Mouse (Mus musculus) neural tube, embryonic 15.5 days (tissue): ENCODE measurements around the gene Erich4. TPM values are rescaled to one million over a fixed set of nuclear protein-coding genes. Genes with fewer than 3 reads are reported as not detected.
A peak's percentile ranks its signal among the peaks of the same experiment; 100 is the strongest.

Experiments
- ATAC-seq: fragments of 200-750 bp; cut with Nextera tagmentation; 2 replicates; pipeline ENCODE4 v1.8.0; 2017; ENCODE audit warnings: mild to moderate bottlenecking, moderate TSS enrichment, moderate library complexity; ENCODE audit not compliant: low FRiP score
- H3K27ac ChIP-seq: fragments of 300-500 bp; sonication (generic); replicated peaks from 2 replicates; pipeline ENCODE4 v1.5.1; 2015; ENCODE audit warnings: mild to moderate bottlenecking, inconsistent platforms
- H3K27me3 ChIP-seq: fragments of 300-500 bp; sonication (generic); replicated peaks from 2 replicates; pipeline ENCODE4 v1.6.1; 2015; ENCODE audit warnings: inconsistent platforms
- H3K36me3 ChIP-seq: fragments of 300-500 bp; sonication (generic); 2 replicates; pipeline ENCODE4 v1.6.1; 2015; ENCODE audit warnings: inconsistent platforms
- H3K4me1 ChIP-seq: fragments of 300-500 bp; sonication (generic); 2 replicates; pipeline ENCODE4 v1.6.1; 2015; ENCODE audit warnings: inconsistent platforms
- H3K4me2 ChIP-seq: fragments of 300-500 bp; sonication (generic); 2 replicates; pipeline ENCODE4 v1.6.1; 2015; ENCODE audit warnings: inconsistent platforms, mild to moderate bottlenecking, moderate library complexity
- H3K4me3 ChIP-seq: fragments of 300-500 bp; sonication (generic); replicated peaks from 2 replicates; pipeline ENCODE4 v1.5.1; 2015; ENCODE audit warnings: mild to moderate bottlenecking, inconsistent platforms
- H3K9ac ChIP-seq: fragments of 300-500 bp; sonication (generic); replicated peaks from 2 replicates; pipeline ENCODE4 v1.6.1; 2015; ENCODE audit warnings: mild to moderate bottlenecking, inconsistent platforms
- H3K9me3 ChIP-seq: fragments of 300-500 bp; sonication (generic); replicated peaks from 2 replicates; pipeline ENCODE4 v1.6.1; 2016; ENCODE audit warnings: inconsistent platforms
- WGBS: fragments of 180-500 bp; shearing (Covaris S2); methylation state at CpG from one replicate; pipeline ENCODE4 v1.1.7; 2015; ENCODE audit warnings: mixed read lengths; 5-methylcytosine and 5-hydroxymethylcytosine counted together
- polyA plus RNA-seq: library from polyadenylated mRNA; unstranded; fragments of >200 nt; fragmentation: Nextera tagmentation; extraction: Ambion mirVana; gene quantifications from 2 replicates; pipeline ENCODE4 v1.2.1, GENCODE M21; 2015

Gene Erich4
- polyA plus RNA-seq, 1 experiment from 2014 or later: not detected

- H3K4me2 ChIP-seq: peak overlapping the region; percentile 72
- H3K9me3 ChIP-seq: no peaks in the 10 kb centered on the region
- H3K36me3 ChIP-seq: peaks cover 41% of the 10 kb centered on the region
- peak overlapping the region; percentile 81 for H3K4me3 ChIP-seq
- 91% methylated on average over 5 of the region's 5 CpGs for WGBS
- H3K9ac ChIP-seq: no peak overlapping the region
- no peaks in the 10 kb centered on the region for H3K27me3 ChIP-seq
- H3K4me1 ChIP-seq: peaks cover 12% of the 10 kb centered on the region
- no peak for ATAC-seq
- no peak overlapping the region for H3K27ac ChIP-seq
These were observed 4.4 kb upstream of the Erich4 start for GRCm38 (mm10) chr7:25620101-25620500.

GRCm38 (mm10) chr7:25619722-25619991, 4.0 kb upstream of the Erich4 start:
- ATAC-seq: no peak
- Histone ChIP-seq H3K4me3 (peak overlapping the region; percentile 81), H3K27me3 (no peaks in the 10 kb centered on the region), H3K36me3 (peaks cover 40% of the 10 kb centered on the region), H3K4me1 (peaks cover 12% of the 10 kb centered on the region), H3K9ac (peak overlapping the region; percentile 62), H3K4me2 (peak overlapping the region; percentile 72), H3K27ac (peak overlapping the region; percentile 78), H3K9me3 (no peaks in the 10 kb centered on the region)
- WGBS: 21% methylated on average over 5 of the region's 5 CpGs

GRCm38 (mm10) chr7:25618865-25619721, 3.4 kb upstream of the Erich4 start, which contains the start of gene Dmac2:
Dmac2 (plus strand) TSS chr7:25619414.
- Histone ChIP-seq H3K4me1 (peaks cover 12% of the 10 kb centered on the region), H3K4me2 (peak within 1 kb of the TSS; percentile 72), H3K4me3 (peak within 1 kb of the TSS; percentile 81), H3K9me3 (no peaks in the 10 kb centered on the region), H3K9ac (peak within 1 kb of the TSS; percentile 62), H3K27me3 (no peaks in the 10 kb centered on the region), H3K36me3 (peaks cover 34% of the 10 kb centered on the region), H3K27ac (peak within 1 kb of the TSS; percentile 78)
- 1% methylated on average over 53 of the region's 53 CpGs for WGBS
- peak; percentile 96 for ATAC-seq

GRCm38 (mm10) chr7:25617376-25618160, 1.9 kb upstream of the Erich4 start:
- ATAC-seq: no peak
- H3K36me3 ChIP-seq: peaks cover 19% of the 10 kb centered on the region

GRCm38 (mm10) chr7:25614831-25615705, 624 bp downstream of the Erich4 start:
- no peak overlapping the region for H3K27ac ChIP-seq
- no peaks in the 10 kb centered on the region for H3K9me3 ChIP-seq
- no peak overlapping the region for H3K9ac ChIP-seq
- no peaks in the 10 kb centered on the region for H3K27me3 ChIP-seq
- no peak overlapping the region for H3K4me3 ChIP-seq
- no peaks in the 10 kb centered on the region for H3K36me3 ChIP-seq
- no peak for ATAC-seq
- 69% methylated on average over 21 of the region's 21 CpGs for WGBS
- no peak overlapping the region for H3K4me2 ChIP-seq
- H3K4me1 ChIP-seq: peaks cover 10% of the 10 kb centered on the region

More at GRCm38 (mm10) chr7:25617376-25618160, 1.9 kb upstream of the Erich4 start:
- Histone ChIP-seq H3K27ac (no peak overlapping the region), H3K4me3 (no peak overlapping the region), H3K9me3 (no peaks in the 10 kb centered on the region), H3K4me1 (peaks cover 12% of the 10 kb centered on the region), H3K27me3 (no peaks in the 10 kb centered on the region), H3K4me2 (no peak overlapping the region), H3K9ac (no peak overlapping the region)
- 87% methylated on average over 10 of the region's 10 CpGs for WGBS

GRCm38 (mm10) chr7:25614086-25614485, 1.6 kb downstream of the Erich4 start:
- no peak overlapping the region for H3K4me2 ChIP-seq
- H3K27ac ChIP-seq: no peak overlapping the region
- H3K9ac ChIP-seq: no peak overlapping the region
- ATAC-seq: no peak
- no peaks in the 10 kb centered on the region for H3K9me3 ChIP-seq
- H3K36me3 ChIP-seq: no peaks in the 10 kb centered on the region
- H3K27me3 ChIP-seq: no peaks in the 10 kb centered on the region
- peaks cover 4% of the 10 kb centered on the region; the same call in 1 of the 2 replicates for H3K4me1 ChIP-seq
- H3K4me3 ChIP-seq: no peak overlapping the region
- WGBS: 94% methylated on average over 5 of the region's 5 CpGs

GRCm38 (mm10) chr7:25611501-25611900, 4.2 kb downstream of the Erich4 start:
- Histone ChIP-seq H3K9me3 (no peaks in the 10 kb centered on the region), H3K9ac (no peak overlapping the region), H3K4me1 (no peaks in the 10 kb centered on the region), H3K4me2 (no peak overlapping the region), H3K27ac (no peak overlapping the region), H3K27me3 (0 out of 2 replicates have a peak, but pooled peaks cover 2% of the 10 kb centered on the region), H3K36me3 (no peaks in the 10 kb centered on the region), H3K4me3 (no peak overlapping the region)
- 63% methylated on average over 7 of the region's 7 CpGs for WGBS
- no peak for ATAC-seq

- Histone ChIP-seq H3K27me3 (0 out of 2 replicates have a peak, but pooled peaks cover 2% of the 10 kb centered on the region), H3K4me2 (no peak overlapping the region), H3K9ac (no peak overlapping the region), H3K27ac (no peak overlapping the region), H3K4me3 (no peak overlapping the region), H3K9me3 (no peaks in the 10 kb centered on the region), H3K4me1 (no peaks in the 10 kb centered on the region), H3K36me3 (no peaks in the 10 kb centered on the region)
- ATAC-seq: no peak
- WGBS: 37% methylated on average over 6 of the region's 6 CpGs
These were observed 5.6 kb downstream of the Erich4 start for GRCm38 (mm10) chr7:25610056-25610455.

GRCm38 (mm10) chr7:25607196-25607595, 8.5 kb downstream of the Erich4 start:
- WGBS: 89% methylated on average over 2 of the region's 2 CpGs
- no peak for ATAC-seq
- no peaks in the 10 kb centered on the region for H3K4me1 ChIP-seq

GRCm38 (mm10) chr7:25606625-25607063, 9.0 kb downstream of the Erich4 start:
- Histone ChIP-seq H3K9me3 (no peaks in the 10 kb centered on the region), H3K27ac (no peak overlapping the region), H3K4me1 (no peaks in the 10 kb centered on the region), H3K4me3 (no peak overlapping the region), H3K27me3 (0 out of 2 replicates have a peak, but pooled peaks cover 2% of the 10 kb centered on the region), H3K36me3 (no peaks in the 10 kb centered on the region), H3K9ac (no peak overlapping the region), H3K4me2 (no peak overlapping the region)
- no peak for ATAC-seq
- WGBS: 77% methylated on average over 4 of the region's 4 CpGs

More at GRCm38 (mm10) chr7:25607196-25607595, 8.5 kb downstream of the Erich4 start:
- Histone ChIP-seq H3K27me3 (0 out of 2 replicates have a peak, but pooled peaks cover 2% of the 10 kb centered on the region), H3K4me2 (no peak overlapping the region), H3K9me3 (no peaks in the 10 kb centered on the region), H3K4me3 (no peak overlapping the region), H3K27ac (no peak overlapping the region), H3K9ac (no peak overlapping the region), H3K36me3 (no peaks in the 10 kb centered on the region)

GRCm38 (mm10) chr7:25601346-25601745, 14.3 kb downstream of the Erich4 start:
- ATAC-seq: no peak

More at GRCm38 (mm10) chr7:25601346-25601745, 14.3 kb downstream of the Erich4 start:
- Histone ChIP-seq H3K9ac (no peak overlapping the region), H3K9me3 (no peaks in the 10 kb centered on the region), H3K36me3 (no peaks in the 10 kb centered on the region), H3K4me1 (no peaks in the 10 kb centered on the region), H3K27me3 (no peaks in the 10 kb centered on the region), H3K4me3 (no peak overlapping the region), H3K4me2 (no peak overlapping the region), H3K27ac (no peak overlapping the region)
- 90% methylated on average over 16 of the region's 16 CpGs for WGBS
